Mouse (Mus musculus) liver, adult 2 months (tissue): ENCODE data around the gene Pms2.

Source experiments
- CTCF ChIP-seq: fragments of 200-500 bp; IDR thresholded peaks from 2 replicates; pipeline ENCODE4 v1.5.1; 2011; ENCODE audit warnings: low read depth, low read length, control low read depth
- POLR2A ChIP-seq: fragments of 200-500 bp; IDR thresholded peaks from 2 replicates; pipeline ENCODE4 v1.6.1; 2011; ENCODE audit warnings: low read length, control low read depth; ENCODE audit not compliant: insufficient read depth; ENCODE audit errors: extremely low read depth

GRCm38 (mm10) chr5:143933414-143933813 lies 23.6 kb downstream of the Pms2 start:
- no peak for TF ChIP-seq CTCF
- TF ChIP-seq POLR2A, result no peak
